Mouse (Mus musculus) right cerebral cortex, postnatal 10 days (tissue): Measurements from ENCODE around the gene 1700025G04Rik.
"Not testable (repeated sequence)": the region's sequence is repeated elsewhere in the genome, so short reads cannot be mapped to it uniquely, and the experiment has no call there.

Source experiments
- DNase-seq, 2 experiments: peaks; one replicate each; pipeline ENCODE4 v3.0.0; 2021; ENCODE audit warnings: low spot score in 2 of 2

The 1700025G04Rik gene

DNA sequence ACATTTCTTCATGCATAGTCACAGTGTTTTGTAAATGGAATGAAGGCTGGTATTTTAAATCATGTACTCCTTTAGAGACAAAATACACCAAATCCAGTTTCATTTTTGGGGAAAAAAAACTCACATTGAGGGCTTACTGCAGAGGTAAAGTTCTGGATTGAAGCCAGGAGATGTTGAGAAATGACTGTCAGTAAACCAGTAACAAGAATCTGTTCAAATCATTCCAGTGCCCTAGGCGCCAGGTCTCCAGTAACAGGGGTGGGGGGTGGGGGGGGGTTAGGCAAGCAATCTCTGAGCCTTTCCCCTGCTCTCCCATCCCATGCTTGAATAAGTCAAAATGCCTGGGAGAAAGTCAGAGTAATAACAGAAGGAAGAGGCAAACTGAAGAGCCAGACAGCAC lies 234.4 kb downstream of the 1700025G04Rik start:
- DNase-seq = no peak

DNA sequence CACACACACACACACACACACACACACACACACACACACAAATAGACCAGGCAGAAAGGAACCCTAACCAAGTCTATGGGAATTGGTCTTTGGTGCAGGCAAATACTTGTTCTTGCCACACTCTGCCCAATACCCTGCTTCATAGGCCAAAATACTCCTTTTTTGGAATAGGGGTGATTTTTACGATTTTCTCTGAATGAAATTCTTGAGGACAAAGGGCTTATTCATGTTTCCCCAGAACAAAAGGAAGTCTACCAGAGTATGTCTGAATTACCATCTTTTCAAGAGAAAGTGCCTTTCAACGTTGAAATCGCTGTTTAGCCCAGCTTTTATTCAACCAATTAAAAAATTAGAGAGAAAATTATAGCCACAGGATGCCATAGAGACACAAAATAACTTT lies 237.9 kb downstream of the 1700025G04Rik start:
- DNase-seq = no peak

DNA sequence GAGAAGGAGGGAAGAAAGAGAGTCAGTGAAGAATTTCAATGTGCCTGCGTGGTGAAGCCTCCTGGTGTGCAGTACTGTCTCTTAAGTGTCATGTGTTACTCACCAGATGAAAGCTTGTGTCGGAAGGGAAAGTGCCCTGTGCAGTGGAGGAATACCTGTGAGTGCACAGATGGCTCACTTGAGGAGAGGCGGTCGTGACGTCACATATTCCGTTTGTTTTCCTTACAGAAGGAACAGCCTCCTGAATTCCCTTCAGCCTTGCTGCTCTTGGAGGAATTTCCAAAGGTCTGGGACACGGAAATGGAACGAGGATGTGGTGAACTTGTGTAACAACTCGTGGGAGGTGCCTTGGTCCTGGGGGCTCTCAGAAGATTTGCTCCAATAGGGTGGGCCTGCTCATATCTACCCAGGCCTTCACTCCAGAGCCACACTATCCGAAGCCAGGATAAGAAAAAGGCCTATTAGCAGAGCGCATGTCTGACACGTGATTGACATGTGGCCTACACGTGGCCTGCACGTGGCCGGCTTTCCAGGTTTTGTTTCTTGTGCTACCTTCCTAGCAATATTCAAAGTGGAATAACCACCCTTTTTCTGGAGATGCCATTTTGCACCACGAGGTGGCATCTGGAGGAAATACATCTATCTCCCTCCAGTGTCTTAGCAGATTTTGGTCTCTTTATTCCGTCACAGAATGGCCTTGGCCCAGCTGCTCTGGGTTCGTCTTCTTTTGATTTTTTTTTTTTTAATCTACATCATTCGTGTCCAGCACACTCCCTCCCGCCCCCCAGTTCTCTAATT lies 238.7 kb downstream of the 1700025G04Rik start:
- peak in 1 of 2 experiments; percentile 46 for DNase-seq

GRCm38 (mm10) chr1:151849993-151850608 lies 239.8 kb downstream of the 1700025G04Rik start:
- no peak for DNase-seq

GRCm38 (mm10) chr1:151848286-151848685 lies 241.6 kb downstream of the 1700025G04Rik start:
- no peak for DNase-seq

DNA sequence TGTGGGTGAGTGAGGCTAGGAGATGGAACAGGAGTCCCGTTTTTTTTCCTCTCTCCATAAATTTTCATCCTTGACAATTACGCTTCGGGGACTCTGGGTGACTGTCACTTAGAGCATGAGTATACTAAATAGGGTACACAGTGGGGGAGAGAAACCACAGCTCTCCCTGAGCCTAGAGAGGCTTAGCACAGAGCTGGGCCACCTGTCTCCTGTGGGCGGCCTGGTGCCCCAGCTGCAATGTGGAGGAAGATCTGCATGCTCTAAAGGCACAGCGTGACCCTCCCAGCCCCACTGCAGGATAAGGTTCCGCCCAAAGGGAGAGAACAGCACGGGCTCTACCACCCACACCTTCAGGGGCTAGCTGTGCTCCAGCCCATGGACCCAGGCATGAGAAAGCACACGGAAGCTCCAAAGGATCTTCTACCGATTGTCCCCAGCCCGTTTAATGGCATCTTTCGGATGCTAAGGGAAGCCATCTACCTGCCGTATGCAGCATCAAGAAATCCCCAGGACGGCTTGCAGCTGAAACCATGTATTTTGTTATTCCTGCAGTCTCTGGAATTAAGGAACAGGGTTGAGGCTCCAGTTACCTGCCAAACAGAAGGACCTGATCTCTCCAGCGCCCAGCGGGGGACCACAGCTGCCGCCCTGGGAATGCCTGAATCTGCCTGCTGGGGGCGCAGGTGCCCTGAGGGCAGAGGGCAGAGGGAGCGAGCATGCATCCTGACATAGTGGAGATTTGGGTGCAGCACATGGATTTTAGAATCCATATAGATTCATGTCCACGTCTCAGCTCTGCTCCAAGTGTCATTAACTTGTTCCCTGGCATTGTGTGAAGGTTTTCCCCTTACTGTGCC lies 243.8 kb downstream of the 1700025G04Rik start:
- no peak for DNase-seq

DNA sequence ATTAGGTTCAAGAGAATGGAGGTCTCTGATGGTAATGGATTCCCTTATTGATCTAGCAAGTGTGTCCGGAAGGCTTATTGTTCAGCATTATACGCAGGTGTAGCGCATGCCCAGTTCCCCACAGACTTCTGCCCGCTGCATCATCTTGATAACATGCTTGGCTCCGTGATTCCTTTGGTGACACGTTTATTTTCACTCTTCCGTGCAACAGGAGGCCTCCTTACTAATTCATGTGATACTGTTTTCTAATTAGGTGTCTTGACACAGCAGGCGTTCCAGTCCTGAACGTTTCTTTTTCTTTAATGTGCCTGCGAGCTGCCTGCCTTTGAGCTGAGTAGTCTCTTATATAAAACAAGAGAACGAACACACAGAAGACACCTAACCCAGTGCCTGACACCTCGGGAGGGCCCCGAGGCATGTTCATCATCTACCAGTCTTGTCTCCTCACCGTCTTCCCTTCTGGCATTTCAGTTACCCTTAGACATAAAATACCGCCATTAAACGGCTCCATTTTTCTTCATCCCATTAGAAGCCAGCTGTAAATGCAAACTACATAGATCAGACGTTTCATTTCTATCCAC lies 244.6 kb downstream of the 1700025G04Rik start:
- DNase-seq = no peak

- not testable (repeated sequence) for DNase-seq
Measured at GRCm38 (mm10) chr1:151840345-151840744, 249.6 kb downstream of the 1700025G04Rik start.

- no peak for DNase-seq
Measured at GRCm38 (mm10) chr1:151835261-151835660, 254.7 kb downstream of the 1700025G04Rik start.

DNA sequence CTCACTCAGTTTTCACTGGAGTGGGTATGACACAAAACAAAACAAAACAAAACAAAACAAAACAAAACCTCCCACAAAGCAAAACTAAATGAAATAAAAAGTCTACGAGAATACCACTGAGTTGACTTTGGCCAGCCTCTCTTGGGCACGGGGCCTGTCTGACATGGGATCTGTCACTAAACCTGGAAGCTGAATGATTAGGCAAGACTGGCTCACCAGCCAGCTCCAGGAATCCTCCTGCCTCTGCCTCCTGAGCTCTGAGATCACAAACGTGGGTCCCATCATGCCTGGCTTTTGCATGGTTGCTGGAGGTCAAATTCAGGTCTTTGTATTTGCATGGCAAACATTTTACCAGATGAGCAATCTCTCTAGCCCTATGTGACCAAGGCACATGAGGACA lies 258.1 kb downstream of the 1700025G04Rik start:
- no peak for DNase-seq

DNA sequence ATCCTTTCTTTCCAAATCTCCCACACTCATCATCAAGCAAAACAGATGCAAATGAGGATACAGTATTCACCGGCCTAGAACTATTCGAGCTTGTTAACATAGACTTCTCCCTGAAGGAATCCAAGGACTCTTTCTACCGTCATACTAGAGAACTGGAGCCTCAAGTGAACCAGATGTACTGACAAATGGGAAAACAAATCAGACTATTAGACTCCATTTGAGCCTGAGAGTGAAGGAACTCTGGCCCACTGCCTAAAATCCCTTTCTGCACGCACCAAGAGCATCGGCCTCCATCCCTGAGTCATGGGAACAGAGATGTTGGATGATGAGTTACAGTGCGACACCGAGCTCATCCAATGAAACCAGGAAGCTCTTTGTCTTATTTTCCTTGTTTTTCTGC lies 264.9 kb downstream of the 1700025G04Rik start:
- no peak for DNase-seq

GRCm38 (mm10) chr1:151820457-151820856 lies 269.5 kb downstream of the 1700025G04Rik start:
- DNase-seq = peak; percentile 72 to 82

DNA sequence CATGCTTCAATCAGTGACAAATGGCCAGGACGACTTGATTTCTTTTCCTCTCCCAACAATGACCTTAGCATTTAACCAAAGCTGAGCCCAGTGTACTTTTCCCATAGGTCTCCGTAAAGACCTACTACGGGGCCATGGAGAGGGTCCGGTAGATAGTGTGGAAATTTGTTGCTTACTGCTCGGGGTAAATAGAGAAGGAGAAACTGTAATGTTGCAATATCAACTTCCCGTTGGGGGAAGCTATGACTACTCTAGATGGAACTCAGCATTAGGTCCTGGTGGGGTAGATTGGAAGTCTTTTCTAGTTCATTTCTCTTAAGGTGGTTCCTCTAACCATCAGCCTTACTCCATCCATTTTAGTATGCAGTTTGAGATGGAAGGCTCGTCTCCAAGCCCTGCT lies 270.7 kb downstream of the 1700025G04Rik start:
- DNase-seq = no peak

GRCm38 (mm10) chr1:151816051-151816450 lies 273.9 kb downstream of the 1700025G04Rik start:
- DNase-seq = no peak

- DNase-seq = no peak
Measured at GRCm38 (mm10) chr1:151812004-151812712, 277.8 kb downstream of the 1700025G04Rik start.

- DNase-seq = no peak
Measured at GRCm38 (mm10) chr1:151811456-151811855, 278.5 kb downstream of the 1700025G04Rik start.

DNA sequence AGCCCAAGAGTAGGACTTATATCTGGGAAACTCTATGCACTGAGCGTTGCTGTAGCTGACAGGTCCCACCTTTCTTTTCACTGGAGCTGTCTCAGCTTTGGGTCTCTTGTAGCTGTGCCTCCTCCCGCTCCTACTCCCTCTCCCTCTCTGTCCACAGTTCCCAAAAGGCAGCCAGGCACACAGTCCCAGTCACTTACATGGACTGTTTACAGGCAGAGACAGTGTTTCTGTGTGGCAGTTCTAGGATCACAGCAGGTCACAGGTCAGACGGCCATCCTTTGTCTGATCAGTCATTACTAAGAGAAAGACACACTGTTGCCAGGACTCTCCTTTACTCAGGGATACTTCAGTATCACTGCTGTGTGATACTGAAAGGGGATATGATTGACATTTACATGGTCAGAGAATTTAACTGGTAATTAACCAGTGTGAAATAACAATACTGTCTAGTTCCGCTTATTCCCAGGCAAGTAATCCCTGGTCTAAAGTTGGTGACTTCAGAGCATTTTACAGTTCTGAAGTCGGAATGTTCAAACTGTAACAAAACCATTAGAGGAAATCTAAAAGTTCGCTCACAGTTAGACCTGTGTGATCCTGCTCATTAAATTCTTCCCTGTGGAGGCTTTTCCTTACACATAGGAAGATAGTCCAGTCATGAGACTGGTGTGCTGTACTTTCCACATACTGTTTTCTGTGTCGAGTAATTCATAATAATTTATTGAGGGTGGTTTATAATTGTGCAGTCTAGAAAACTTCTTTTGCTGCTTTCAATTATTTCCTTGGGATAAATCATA lies 279.1 kb downstream of the 1700025G04Rik start:
- no peak for DNase-seq

DNA sequence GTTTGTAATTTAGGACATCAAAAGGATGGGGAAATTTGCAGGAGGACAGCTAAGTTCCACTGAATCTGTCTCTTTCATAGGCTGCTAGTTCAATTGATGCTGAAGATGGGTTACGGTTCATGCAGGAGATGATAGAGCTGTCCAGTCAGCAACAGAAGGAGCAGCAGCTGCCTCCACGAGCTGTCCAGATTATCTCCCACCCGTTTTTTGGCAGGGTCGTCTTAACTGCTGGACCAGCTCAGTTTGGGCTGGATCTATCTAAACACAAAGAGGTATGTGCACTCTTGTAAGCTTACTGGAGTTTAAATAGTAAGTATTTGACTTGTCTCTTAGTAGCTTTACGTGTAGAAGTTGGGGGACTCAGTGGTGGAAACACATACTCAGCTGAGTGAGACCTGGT lies 282.6 kb downstream of the 1700025G04Rik start:
- no peak for DNase-seq

- DNase-seq = not testable (repeated sequence)
Measured at GRCm38 (mm10) chr1:151802795-151803194, 287.1 kb downstream of the 1700025G04Rik start.
